Mouse (Mus musculus): ENCODE results near the gene Etv6.

Gene Etv6

GRCm38 (mm10) chr6:134141616-134142165 is 106.2 kb downstream of the Etv6 start:
- no peak for DNase-seq (ENCODE audit: low spot score in 2 of 2)

- DNase-seq (ENCODE audit: low spot score in 2 of 2), result no peak
Measured at GRCm38 (mm10) chr6:134142700-134143099, 107.2 kb downstream of the Etv6 start.

- no peak for DNase-seq (ENCODE audit: low spot score in 2 of 2)
Measured at GRCm38 (mm10) chr6:134143649-134144097, 108.2 kb downstream of the Etv6 start.

- DNase-seq (ENCODE audit: low spot score in 2 of 2), result no peak
Measured at GRCm38 (mm10) chr6:134144231-134145130, 109.0 kb downstream of the Etv6 start.

- peak in 1 of 2 experiments; percentile 38 for DNase-seq (ENCODE audit: low spot score in 2 of 2)
Measured at GRCm38 (mm10) chr6:134147596-134148442, 112.3 kb downstream of the Etv6 start.

GRCm38 (mm10) chr6:134148443-134148942 is 113.0 kb downstream of the Etv6 start:
- DNase-seq (ENCODE audit: low spot score in 2 of 2), result no peak

- no peak for DNase-seq (ENCODE audit: low spot score in 2 of 2)
Measured at GRCm38 (mm10) chr6:134149606-134150005, 114.1 kb downstream of the Etv6 start.

GRCm38 (mm10) chr6:134151022-134151680 is 115.7 kb downstream of the Etv6 start:
- no peak for DNase-seq (ENCODE audit: low spot score in 2 of 2)

- peak; percentile 58 to 68 for DNase-seq (ENCODE audit: low spot score in 2 of 2)
Measured at GRCm38 (mm10) chr6:134151853-134152505, 116.5 kb downstream of the Etv6 start.

GRCm38 (mm10) chr6:134152539-134152938 is 117.0 kb downstream of the Etv6 start:
- DNase-seq (ENCODE audit: low spot score in 2 of 2), result peak; percentile 45 to 58

GRCm38 (mm10) chr6:134154746-134155145 is 119.2 kb downstream of the Etv6 start:
- DNase-seq (ENCODE audit: low spot score in 2 of 2), result no peak

GRCm38 (mm10) chr6:134155900-134156623 is 120.6 kb downstream of the Etv6 start:
- DNase-seq (ENCODE audit: low spot score in 2 of 2), result no peak

- DNase-seq (ENCODE audit: low spot score in 2 of 2), result no peak
Measured at GRCm38 (mm10) chr6:134157533-134158115, 122.1 kb downstream of the Etv6 start.

GRCm38 (mm10) chr6:134158201-134158600 is 122.7 kb downstream of the Etv6 start:
- no peak for DNase-seq (ENCODE audit: low spot score in 2 of 2)

- no peak for DNase-seq (ENCODE audit: low spot score in 2 of 2)
Measured at GRCm38 (mm10) chr6:134159672-134160071, 124.2 kb downstream of the Etv6 start.

- DNase-seq (ENCODE audit: low spot score in 2 of 2), result peak in 1 of 2 experiments; percentile 20
Measured at GRCm38 (mm10) chr6:134161040-134161439, 125.5 kb downstream of the Etv6 start.

- no peak for DNase-seq (ENCODE audit: low spot score in 2 of 2)
Measured at GRCm38 (mm10) chr6:134163346-134163745, 127.8 kb downstream of the Etv6 start.

- DNase-seq (ENCODE audit: low spot score in 2 of 2), result no peak
Measured at GRCm38 (mm10) chr6:134164356-134164755, 128.9 kb downstream of the Etv6 start.

GRCm38 (mm10) chr6:134165012-134165411 is 129.5 kb downstream of the Etv6 start:
- DNase-seq (ENCODE audit: low spot score in 2 of 2), result no peak

- no peak for DNase-seq (ENCODE audit: low spot score in 2 of 2)
Measured at GRCm38 (mm10) chr6:134167963-134168362, 132.5 kb downstream of the Etv6 start.

Data from right cerebral cortex, postnatal 10 days (tissue).